Mouse (Mus musculus): ENCODE measurements around the gene Borcs8.

- no peak for TF ChIP-seq POLR2A (IDR thresholded peaks at IDR 0.05; ENCODE audit: insufficient read depth, low read depth, low read length)
- no peak for TF ChIP-seq CTCF (IDR thresholded peaks at IDR 0.05; ENCODE audit: insufficient read depth, low read depth, low read length)
Observed at GRCm38 (mm10) chr8:70193238-70193637, 53.9 kb downstream of the Borcs8 start.
